Mouse (Mus musculus) ovary, postnatal 10 days (tissue): ENCODE measurements around the gene Yars.

Experiments
- DNase-seq: peaks from one replicate; pipeline ENCODE4 v3.0.0; 2022; ENCODE audit warnings: low spot score

Gene Yars

GRCm38 (mm10) chr4:129189542-129190519 lies at the start of gene Yars, which contains the start of gene S100pbp:
Gene Yars, plus strand, starts transcription at chr4:129189760.
Gene S100pbp, minus strand, starts transcription at chr4:129189727.
- peak; percentile 82 for DNase-seq

- no peak for DNase-seq
These were observed 48.8 kb upstream of the Yars start for GRCm38 (mm10) chr4:129140808-129141207.

- DNase-seq, result no peak
These were observed 47.8 kb upstream of the Yars start for GRCm38 (mm10) chr4:129141560-129142438.

GRCm38 (mm10) chr4:129142439-129143045 lies 47.0 kb upstream of the Yars start:
- DNase-seq, result no peak

GRCm38 (mm10) chr4:129143509-129143908 lies 46.1 kb upstream of the Yars start:
- DNase-seq, result no peak

- no peak for DNase-seq
These were observed 44.9 kb upstream of the Yars start for GRCm38 (mm10) chr4:129144401-129145367.

GRCm38 (mm10) chr4:129145411-129145810 lies 44.1 kb upstream of the Yars start:
- no peak for DNase-seq

GRCm38 (mm10) chr4:129145943-129146342 lies 43.6 kb upstream of the Yars start:
- DNase-seq, result no peak

- DNase-seq, result no peak
These were observed 43.2 kb upstream of the Yars start for GRCm38 (mm10) chr4:129146392-129146791.

- no peak for DNase-seq
These were observed 41.9 kb upstream of the Yars start for GRCm38 (mm10) chr4:129147552-129148103.

- DNase-seq, result no peak
These were observed 40.2 kb upstream of the Yars start for GRCm38 (mm10) chr4:129149321-129149720.

- DNase-seq, result no peak
These were observed 38.2 kb upstream of the Yars start for GRCm38 (mm10) chr4:129151276-129151811.

GRCm38 (mm10) chr4:129157541-129157940 lies 32.0 kb upstream of the Yars start:
- DNase-seq, result no peak

GRCm38 (mm10) chr4:129158549-129158948 lies 31.0 kb upstream of the Yars start:
- no peak for DNase-seq

GRCm38 (mm10) chr4:129161076-129161475 lies 28.5 kb upstream of the Yars start:
- no peak for DNase-seq

- no peak for DNase-seq
These were observed 27.8 kb upstream of the Yars start for GRCm38 (mm10) chr4:129161581-129162255.

- DNase-seq, result no peak
These were observed 17.0 kb upstream of the Yars start for GRCm38 (mm10) chr4:129172529-129172928.

GRCm38 (mm10) chr4:129179560-129179959 lies 10.0 kb upstream of the Yars start:
- DNase-seq, result no peak

- DNase-seq, result no peak
These were observed 1.4 kb upstream of the Yars start for GRCm38 (mm10) chr4:129188041-129188659.
